Mouse (Mus musculus) heart, postnatal 0 days (tissue): ENCODE results near the gene Mymk.

Experiments
- CTCF ChIP-seq: IDR thresholded peaks from 2 replicates; pipeline ENCODE4 v1.5.1; 2016; ENCODE audit warnings: antibody characterized with exemption, control low read depth, low read depth
- EP300 ChIP-seq: IDR thresholded peaks from 2 replicates; pipeline ENCODE4 v1.6.1; 2016; ENCODE audit warnings: antibody characterized with exemption, low read depth

GRCm38 (mm10) chr2:27059187-27059586 lies 12.8 kb downstream of the Mymk start:
- no peak for TF ChIP-seq CTCF
- TF ChIP-seq EP300: no peak
